Mouse (Mus musculus): ENCODE data around the gene Ampd2. TPM values are rescaled to one million over a fixed set of nuclear protein-coding genes. Genes with fewer than 3 reads are reported as not detected.

Ampd2 gene
- polyA plus RNA-seq, 1 experiment from 2014 or later = 38.4 TPM

- ATAC-seq (ENCODE audit: insufficient number of reproducible peaks, insufficient read depth, low FRiP score, low TSS enrichment, low read depth) = no peak
Measured at GRCm38 (mm10) chr3:108117465-108117864, 31.0 kb upstream of the Ampd2 start.

GRCm38 (mm10) chr3:108113591-108114289, 27.3 kb upstream of the Ampd2 start:
- no peak overlapping the region for H3K4me2 ChIP-seq
- H3K9ac ChIP-seq = no peak overlapping the region
- WGBS = 90% methylated on average over 7 of the region's 7 CpGs
- H3K36me3 ChIP-seq = peaks cover 74% of the 10 kb centered on the region
- no peak overlapping the region for H3K27ac ChIP-seq
- no peak overlapping the region for H3K4me3 ChIP-seq
- no peaks in the 10 kb centered on the region for H3K27me3 ChIP-seq
- no peaks in the 10 kb centered on the region for H3K9me3 ChIP-seq
- no peaks in the 10 kb centered on the region for H3K4me1 ChIP-seq
- no peak for ATAC-seq (ENCODE audit: insufficient number of reproducible peaks, insufficient read depth, low FRiP score, low TSS enrichment, low read depth)

More at GRCm38 (mm10) chr3:108117465-108117864, 31.0 kb upstream of the Ampd2 start:
- Histone ChIP-seq H3K9me3 (no peaks in the 10 kb centered on the region), H3K27ac (no peak overlapping the region), H3K4me3 (no peak overlapping the region), H3K27me3 (no peaks in the 10 kb centered on the region), H3K36me3 (peaks cover 69% of the 10 kb centered on the region), H3K4me1 (no peaks in the 10 kb centered on the region), H3K9ac (no peak overlapping the region), H3K4me2 (no peak overlapping the region)
- 91% methylated on average over 6 of the region's 6 CpGs for WGBS

- peaks cover 75% of the 10 kb centered on the region for H3K36me3 ChIP-seq
- H3K4me3 ChIP-seq = no peak overlapping the region
- no peaks in the 10 kb centered on the region for H3K4me1 ChIP-seq
- no peak overlapping the region for H3K27ac ChIP-seq
- no peaks in the 10 kb centered on the region for H3K9me3 ChIP-seq
- no peaks in the 10 kb centered on the region for H3K27me3 ChIP-seq
- H3K9ac ChIP-seq = no peak overlapping the region
- WGBS = 87% methylated on average over 4 of the region's 4 CpGs
- H3K4me2 ChIP-seq = no peak overlapping the region
- ATAC-seq (ENCODE audit: insufficient number of reproducible peaks, insufficient read depth, low FRiP score, low TSS enrichment, low read depth) = no peak
Measured at GRCm38 (mm10) chr3:108112666-108113065, 26.2 kb upstream of the Ampd2 start.

- WGBS = 85% methylated on average over 7 of the region's 7 CpGs
- ATAC-seq (ENCODE audit: insufficient number of reproducible peaks, insufficient read depth, low FRiP score, low TSS enrichment, low read depth) = no peak
- Histone ChIP-seq H3K4me2 (no peak overlapping the region), H3K4me1 (no peaks in the 10 kb centered on the region), H3K36me3 (peaks cover 72% of the 10 kb centered on the region), H3K27me3 (no peaks in the 10 kb centered on the region), H3K9ac (no peak overlapping the region), H3K27ac (no peak overlapping the region), H3K9me3 (no peaks in the 10 kb centered on the region), H3K4me3 (no peak overlapping the region)
Measured at GRCm38 (mm10) chr3:108112246-108112645, 25.8 kb upstream of the Ampd2 start.

- H3K4me2 ChIP-seq = no peak overlapping the region
- peaks cover 69% of the 10 kb centered on the region for H3K36me3 ChIP-seq
- 92% methylated on average over 5 of the region's 5 CpGs for WGBS
- no peak overlapping the region for H3K27ac ChIP-seq
- no peak overlapping the region for H3K4me3 ChIP-seq
- no peak for ATAC-seq (ENCODE audit: insufficient number of reproducible peaks, insufficient read depth, low FRiP score, low TSS enrichment, low read depth)
- no peaks in the 10 kb centered on the region for H3K9me3 ChIP-seq
- no peaks in the 10 kb centered on the region for H3K4me1 ChIP-seq
- H3K9ac ChIP-seq = no peak overlapping the region
- no peaks in the 10 kb centered on the region for H3K27me3 ChIP-seq
Measured at GRCm38 (mm10) chr3:108111320-108111719, 24.9 kb upstream of the Ampd2 start.

- Histone ChIP-seq H3K27ac (no peak overlapping the region), H3K4me2 (no peak overlapping the region), H3K27me3 (no peaks in the 10 kb centered on the region), H3K9ac (no peak overlapping the region), H3K9me3 (no peaks in the 10 kb centered on the region), H3K4me3 (no peak overlapping the region), H3K36me3 (peaks cover 30% of the 10 kb centered on the region), H3K4me1 (no peaks in the 10 kb centered on the region)
- 91% methylated on average over 3 of the region's 3 CpGs for WGBS
- no peak for ATAC-seq (ENCODE audit: insufficient number of reproducible peaks, insufficient read depth, low FRiP score, low TSS enrichment, low read depth)
Measured at GRCm38 (mm10) chr3:108105281-108105680, 18.8 kb upstream of the Ampd2 start.

GRCm38 (mm10) chr3:108102075-108102474, 15.6 kb upstream of the Ampd2 start:
- WGBS = 85% methylated on average over 6 of the region's 6 CpGs
- Histone ChIP-seq H3K4me3 (no peak overlapping the region), H3K4me1 (no peaks in the 10 kb centered on the region), H3K9me3 (no peaks in the 10 kb centered on the region), H3K36me3 (peaks cover 4% of the 10 kb centered on the region; the same call in 1 of the 2 replicates), H3K27ac (no peak overlapping the region), H3K4me2 (no peak overlapping the region), H3K9ac (no peak overlapping the region), H3K27me3 (no peaks in the 10 kb centered on the region)
- no peak for ATAC-seq (ENCODE audit: insufficient number of reproducible peaks, insufficient read depth, low FRiP score, low TSS enrichment, low read depth)

GRCm38 (mm10) chr3:108101594-108101993, 15.1 kb upstream of the Ampd2 start:
- Histone ChIP-seq H3K9me3 (no peaks in the 10 kb centered on the region), H3K27me3 (no peaks in the 10 kb centered on the region), H3K4me3 (no peak overlapping the region), H3K4me2 (no peak overlapping the region), H3K27ac (no peak overlapping the region), H3K9ac (no peak overlapping the region), H3K36me3 (peaks cover 4% of the 10 kb centered on the region; the same call in 1 of the 2 replicates), H3K4me1 (no peaks in the 10 kb centered on the region)
- WGBS = 47% methylated on average over 3 of the region's 3 CpGs
- no peak for ATAC-seq (ENCODE audit: insufficient number of reproducible peaks, insufficient read depth, low FRiP score, low TSS enrichment, low read depth)

GRCm38 (mm10) chr3:108098316-108098715, 11.9 kb upstream of the Ampd2 start:
- no peak overlapping the region for H3K27ac ChIP-seq
- no peak for ATAC-seq (ENCODE audit: insufficient number of reproducible peaks, insufficient read depth, low FRiP score, low TSS enrichment, low read depth)
- H3K4me1 ChIP-seq = no peaks in the 10 kb centered on the region
- no peak overlapping the region for H3K4me3 ChIP-seq
- H3K9me3 ChIP-seq = no peaks in the 10 kb centered on the region
- H3K4me2 ChIP-seq = no peak overlapping the region
- no peaks in the 10 kb centered on the region for H3K36me3 ChIP-seq
- no peaks in the 10 kb centered on the region for H3K27me3 ChIP-seq
- no peak overlapping the region for H3K9ac ChIP-seq
- 78% methylated on average over 6 of the region's 6 CpGs for WGBS

GRCm38 (mm10) chr3:108097656-108098055, 11.2 kb upstream of the Ampd2 start:
- WGBS = 72% methylated on average over 8 of the region's 8 CpGs
- Histone ChIP-seq H3K9me3 (no peaks in the 10 kb centered on the region), H3K4me2 (no peak overlapping the region), H3K4me3 (no peak overlapping the region), H3K27me3 (no peaks in the 10 kb centered on the region), H3K27ac (no peak overlapping the region), H3K4me1 (no peaks in the 10 kb centered on the region), H3K36me3 (no peaks in the 10 kb centered on the region), H3K9ac (no peak overlapping the region)
- no peak for ATAC-seq (ENCODE audit: insufficient number of reproducible peaks, insufficient read depth, low FRiP score, low TSS enrichment, low read depth)

GRCm38 (mm10) chr3:108096726-108097125, 10.3 kb upstream of the Ampd2 start:
- no peak for ATAC-seq (ENCODE audit: insufficient number of reproducible peaks, insufficient read depth, low FRiP score, low TSS enrichment, low read depth)
- H3K4me1 ChIP-seq = no peaks in the 10 kb centered on the region
- H3K9ac ChIP-seq = no peak overlapping the region
- no peak overlapping the region for H3K4me2 ChIP-seq
- H3K4me3 ChIP-seq = no peak overlapping the region
- 85% methylated on average over 10 of the region's 10 CpGs for WGBS
- H3K27ac ChIP-seq = no peak overlapping the region
- no peaks in the 10 kb centered on the region for H3K9me3 ChIP-seq
- no peaks in the 10 kb centered on the region for H3K27me3 ChIP-seq
- no peaks in the 10 kb centered on the region for H3K36me3 ChIP-seq

- H3K4me1 ChIP-seq = no peaks in the 10 kb centered on the region
- 73% methylated on average over 8 of the region's 8 CpGs for WGBS
- H3K9ac ChIP-seq = no peak overlapping the region
- H3K4me3 ChIP-seq = no peak overlapping the region
- H3K27ac ChIP-seq = no peak overlapping the region
- H3K9me3 ChIP-seq = no peaks in the 10 kb centered on the region
- no peaks in the 10 kb centered on the region for H3K36me3 ChIP-seq
- H3K27me3 ChIP-seq = no peaks in the 10 kb centered on the region
- H3K4me2 ChIP-seq = no peak overlapping the region
- no peak for ATAC-seq (ENCODE audit: insufficient number of reproducible peaks, insufficient read depth, low FRiP score, low TSS enrichment, low read depth)
Measured at GRCm38 (mm10) chr3:108096226-108096625, 9.8 kb upstream of the Ampd2 start.

Data from embryonic facial prominence, embryonic 13.5 days (tissue).